Mouse (Mus musculus) limb, embryonic 15.5 days (tissue): ENCODE measurements around the gene Fv1. TPM values are rescaled to one million over a fixed set of nuclear protein-coding genes. Genes with fewer than 3 reads are reported as not detected.
"Not testable (repeated sequence)": the region's sequence is repeated elsewhere in the genome, so short reads cannot be mapped to it uniquely, and the experiment has no call there.

ENCODE experiments used
- ATAC-seq: fragments of 200-750 bp; cut with Nextera tagmentation; 2 replicates; pipeline ENCODE4 v1.8.0; 2017; ENCODE audit warnings: low read depth, moderate TSS enrichment; ENCODE audit not compliant: insufficient number of reproducible peaks, low FRiP score, low TSS enrichment
- H3K27ac ChIP-seq: fragments of 300-500 bp; sonication (generic); 2 replicates; pipeline ENCODE4 v1.5.1; 2015; ENCODE audit warnings: moderate library complexity, mild to moderate bottlenecking, inconsistent platforms
- H3K27me3 ChIP-seq: fragments of 300-500 bp; sonication (generic); 2 replicates; pipeline ENCODE4 v1.6.1; 2015; ENCODE audit warnings: inconsistent platforms
- H3K36me3 ChIP-seq: fragments of 300-500 bp; sonication (generic); 2 replicates; pipeline ENCODE4 v1.6.1; 2015; ENCODE audit warnings: inconsistent platforms
- H3K4me1 ChIP-seq: fragments of 300-500 bp; sonication (generic); 2 replicates; pipeline ENCODE4 v1.6.1; 2015; ENCODE audit warnings: inconsistent platforms
- H3K4me2 ChIP-seq: fragments of 300-500 bp; sonication (generic); 2 replicates; pipeline ENCODE4 v1.6.1; 2015; ENCODE audit warnings: mild to moderate bottlenecking, inconsistent platforms
- H3K4me3 ChIP-seq: fragments of 300-500 bp; sonication (generic); 2 replicates; pipeline ENCODE4 v1.5.1; 2015; ENCODE audit warnings: mild to moderate bottlenecking, inconsistent platforms
- H3K9ac ChIP-seq: fragments of 300-500 bp; sonication (generic); 2 replicates; pipeline ENCODE4 v1.6.1; 2015; ENCODE audit warnings: inconsistent platforms
- H3K9me3 ChIP-seq: fragments of 300-500 bp; sonication (generic); 2 replicates; pipeline ENCODE4 v1.6.1; 2016; ENCODE audit warnings: inconsistent platforms
- WGBS: fragments of 180-500 bp; shearing (Covaris S2); methylation state at CpG from one replicate; pipeline ENCODE4 v1.1.7; 2015; 5-methylcytosine and 5-hydroxymethylcytosine counted together
- polyA plus RNA-seq: library from polyadenylated mRNA; unstranded; fragments of >200 nt; fragmentation: Nextera tagmentation; extraction: Ambion mirVana; gene quantifications from 2 replicates; pipeline ENCODE4 v1.2.1, GENCODE M21; 2015

Gene Fv1
- polyA plus RNA-seq, result 8.9 and 9.4 TPM in 2 replicates

DNA sequence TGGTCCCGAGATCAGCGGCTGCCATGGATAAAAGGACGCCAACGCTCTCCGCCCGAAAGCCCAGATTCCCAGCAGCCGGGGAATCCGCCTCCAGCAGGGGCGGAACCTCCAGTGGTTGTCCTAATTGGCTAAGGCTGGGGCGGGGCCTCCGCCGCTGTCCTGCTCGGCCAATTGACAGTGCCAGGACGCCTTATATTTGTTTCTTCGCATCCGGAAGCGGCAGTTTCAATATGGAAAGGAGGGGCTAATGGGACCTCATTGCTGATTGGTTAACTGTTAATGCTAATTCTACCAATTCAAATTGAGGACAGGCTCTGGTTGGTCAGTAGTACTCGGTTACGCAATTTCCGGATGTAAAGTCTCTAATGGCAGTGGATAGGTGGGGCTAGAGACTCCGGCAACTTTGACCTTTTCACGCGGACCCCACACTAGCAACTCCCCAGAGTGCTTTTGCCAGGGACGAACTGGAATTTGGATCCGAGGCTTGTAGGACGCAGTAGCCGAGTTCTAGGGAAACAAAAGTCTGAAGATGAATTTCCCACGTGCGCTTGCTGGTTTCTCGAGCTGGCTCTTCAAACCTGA, at the start of gene Fv1, which contains the start of gene Miip:
Gene Fv1, plus strand, starts transcription at position 530 of the 582 bp plus-strand sequence.
Gene Miip, minus strand, starts transcription at position 367 of the 582 bp plus-strand sequence.
- Histone ChIP-seq H3K9ac (peak within 1 kb of the TSS; percentile 79), H3K4me2 (peak within 1 kb of the TSS; percentile 81), H3K27ac (peak within 1 kb of the TSS; percentile 88), H3K36me3 (peaks cover 38% of the 10 kb centered on the region), H3K9me3 (no peaks in the 10 kb centered on the region), H3K4me1 (peaks cover 23% of the 10 kb centered on the region), H3K27me3 (no peaks in the 10 kb centered on the region), H3K4me3 (peak within 1 kb of the TSS; percentile 83)
- under 1% methylated on average over 30 of the region's 30 CpGs for WGBS
- peak; percentile 98 for ATAC-seq

DNA sequence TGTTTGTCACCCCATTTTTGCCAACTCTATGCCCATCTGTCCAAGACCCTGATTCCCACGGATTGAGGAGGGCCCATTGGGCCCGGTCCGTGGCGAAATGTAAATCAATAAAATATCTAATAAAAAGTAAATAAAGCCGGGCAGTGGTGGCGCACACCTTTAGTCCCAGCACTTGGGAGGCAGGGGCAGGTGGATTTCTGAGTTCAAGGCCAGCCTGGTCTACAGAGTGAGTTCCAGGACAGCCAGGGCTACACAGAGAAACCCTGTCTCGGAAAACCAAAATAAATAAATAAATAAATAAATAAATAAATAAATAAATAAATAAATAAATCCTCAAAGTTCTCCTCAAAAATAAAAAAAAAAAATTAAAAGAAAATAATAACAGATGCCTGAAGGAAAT, 49.1 kb upstream of the Fv1 start:
- H3K36me3 ChIP-seq, result peaks cover 19% of the 10 kb centered on the region
- H3K9me3 ChIP-seq, result peaks cover 19% of the 10 kb centered on the region; the same call in 1 of the 2 replicates
- not testable (repeated sequence) for H3K9ac ChIP-seq, H3K4me3 ChIP-seq, ATAC-seq, H3K27me3 ChIP-seq, H3K4me2 ChIP-seq, H3K4me1 ChIP-seq, H3K27ac ChIP-seq
- WGBS, result 78% methylated on average over 7 of the region's 7 CpGs

DNA sequence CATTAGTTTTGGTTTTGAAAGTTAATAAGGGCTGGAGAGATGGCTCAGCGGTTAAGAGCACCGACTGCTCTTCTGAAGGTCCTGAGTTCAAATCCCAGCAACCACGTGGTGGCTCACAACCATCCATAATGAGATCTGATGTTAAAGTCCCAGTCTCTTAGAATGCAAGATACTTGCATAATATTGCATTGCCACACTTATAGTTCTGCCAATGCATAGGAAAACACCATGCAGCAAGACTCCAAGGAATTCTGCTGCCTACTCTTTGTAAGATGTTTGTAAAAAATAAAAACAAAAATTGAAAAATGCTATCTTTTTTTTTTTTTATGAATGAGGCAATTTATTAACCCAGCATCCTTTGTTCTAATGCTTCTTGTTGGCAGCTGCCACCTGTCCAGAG, 47.4 kb upstream of the Fv1 start:
- H3K4me1 ChIP-seq, H3K27me3 ChIP-seq, H3K4me2 ChIP-seq, H3K4me3 ChIP-seq, H3K9ac ChIP-seq, ATAC-seq, H3K27ac ChIP-seq: not testable (repeated sequence)
- 88% methylated on average over 3 of the region's 3 CpGs for WGBS
- peaks cover 35% of the 10 kb centered on the region for H3K36me3 ChIP-seq
- H3K9me3 ChIP-seq, result peaks cover 26% of the 10 kb centered on the region

DNA sequence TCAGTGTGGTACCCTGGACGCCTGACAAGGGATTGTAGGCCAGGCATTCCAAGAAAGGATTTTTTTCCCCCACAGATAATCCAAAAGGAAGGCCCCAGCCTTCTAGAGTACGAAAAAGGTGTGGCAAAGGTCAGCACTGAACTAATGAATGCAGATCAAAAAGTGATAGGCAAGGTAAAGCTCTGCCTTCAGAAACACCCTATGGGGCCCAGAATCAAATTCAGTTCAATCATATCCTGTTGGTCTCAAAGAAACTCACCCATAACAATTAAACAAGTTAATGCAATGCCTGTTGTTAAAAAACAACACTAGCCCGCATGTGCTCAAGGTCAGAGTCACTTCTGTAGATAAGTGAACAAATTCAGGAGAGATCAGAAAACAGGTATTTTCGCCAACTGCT, 44.4 kb upstream of the Fv1 start:
- no peak overlapping the region for H3K27ac ChIP-seq
- no peak overlapping the region for H3K4me3 ChIP-seq
- no peak for ATAC-seq
- peaks cover 63% of the 10 kb centered on the region for H3K36me3 ChIP-seq
- no peaks in the 10 kb centered on the region for H3K27me3 ChIP-seq
- WGBS, result 98% methylated on average over 4 of the region's 4 CpGs
- H3K9me3 ChIP-seq, result peaks cover 36% of the 10 kb centered on the region
- H3K4me1 ChIP-seq, result no peaks in the 10 kb centered on the region
- no peak overlapping the region for H3K9ac ChIP-seq
- H3K4me2 ChIP-seq, result no peak overlapping the region

- peaks cover 36% of the 10 kb centered on the region for H3K36me3 ChIP-seq
- not testable (repeated sequence) for H3K27ac ChIP-seq, H3K9ac ChIP-seq, H3K4me3 ChIP-seq, H3K27me3 ChIP-seq, H3K9me3 ChIP-seq, ATAC-seq, H3K4me1 ChIP-seq, H3K4me2 ChIP-seq
- WGBS, result 97% methylated on average over 22 of the region's 26 CpGs
These were observed 29.5 kb upstream of the Fv1 start for GRCm38 (mm10) chr4:147839282-147839681.

DNA sequence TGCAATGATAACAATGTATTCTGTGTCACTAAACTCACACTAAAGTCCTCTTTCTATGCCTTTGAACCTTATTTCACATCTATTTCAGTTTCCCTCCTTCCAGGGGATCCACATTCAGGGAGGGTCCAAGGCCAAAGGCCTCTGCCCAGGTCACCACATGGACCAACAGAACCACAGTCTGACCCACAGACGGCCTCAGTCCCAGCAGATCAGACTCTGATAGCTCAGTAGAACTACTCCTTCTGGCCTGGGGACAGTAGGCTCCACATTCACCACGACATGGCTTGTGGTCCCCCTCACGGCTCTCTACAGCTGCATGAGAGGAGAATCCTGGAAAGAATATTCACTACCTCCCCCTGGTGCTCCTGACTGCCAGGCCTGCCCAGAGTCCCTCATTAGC, 25.9 kb upstream of the Fv1 start:
- no peak overlapping the region for H3K4me2 ChIP-seq
- ATAC-seq, result no peak
- H3K9ac ChIP-seq, result no peak overlapping the region
- no peaks in the 10 kb centered on the region for H3K27me3 ChIP-seq
- WGBS, result 95% methylated on average over 3 of the region's 3 CpGs
- no peak overlapping the region for H3K4me3 ChIP-seq
- 0 out of 2 replicates have a peak, but pooled peaks cover 3% of the 10 kb centered on the region for H3K9me3 ChIP-seq
- no peak overlapping the region for H3K27ac ChIP-seq
- H3K4me1 ChIP-seq, result peaks cover 5% of the 10 kb centered on the region
- H3K36me3 ChIP-seq, result peaks cover 58% of the 10 kb centered on the region

GRCm38 (mm10) chr4:147847614-147848583, 20.9 kb upstream of the Fv1 start, which contains the start of gene Zfp933:
TSS of gene Zfp933 (minus strand) at chr4:147848366.
- Histone ChIP-seq H3K4me2 (peak within 1 kb of the TSS; percentile 58), H3K4me1 (peaks cover 10% of the 10 kb centered on the region), H3K27me3 (no peaks in the 10 kb centered on the region), H3K36me3 (peaks cover 35% of the 10 kb centered on the region), H3K9me3 (0 out of 2 replicates have a peak, but pooled peaks cover 3% of the 10 kb centered on the region), H3K9ac (peak within 1 kb of the TSS; percentile 61), H3K27ac (no peak within 1 kb of the TSS), H3K4me3 (peak within 1 kb of the TSS; percentile 79)
- ATAC-seq, result peak; percentile 79
- WGBS, result 3% methylated on average over 23 of the region's 23 CpGs

- Histone ChIP-seq H3K9ac (peak overlapping the region; percentile 36; the same call in 1 of the 2 replicates), H3K27me3 (no peaks in the 10 kb centered on the region), H3K9me3 (no peaks in the 10 kb centered on the region), H3K36me3 (peaks cover 28% of the 10 kb centered on the region), H3K4me3 (peak overlapping the region; percentile 79), H3K4me1 (peaks cover 10% of the 10 kb centered on the region), H3K27ac (no peak overlapping the region), H3K4me2 (peak overlapping the region; percentile 58)
- peak; percentile 41; the same call in 1 of the 2 replicates for ATAC-seq
- WGBS, result 5% methylated on average over 4 of the region's 4 CpGs
These were observed 20.2 kb upstream of the Fv1 start for GRCm38 (mm10) chr4:147848584-147848991.

DNA sequence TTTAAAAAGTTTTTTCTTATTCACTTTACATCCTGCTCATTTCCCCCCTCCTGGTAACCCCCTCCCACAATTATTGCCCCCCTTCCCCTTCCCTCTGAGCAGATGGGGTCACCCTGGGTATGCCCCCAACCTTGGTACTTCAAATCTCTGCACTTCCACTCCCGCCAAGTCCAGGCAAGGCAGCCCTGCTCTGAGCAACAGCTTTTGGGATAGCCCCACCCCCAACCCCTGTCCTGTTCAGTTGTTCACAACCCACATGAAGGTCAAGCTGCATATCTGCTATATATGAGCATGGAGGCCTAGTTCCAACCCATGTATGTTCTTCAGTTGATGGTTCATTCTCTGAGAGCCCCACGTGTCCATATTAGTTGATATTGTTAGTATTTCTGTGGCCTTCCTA, 18.0 kb upstream of the Fv1 start:
- H3K27ac ChIP-seq, result no peak overlapping the region
- H3K9ac ChIP-seq, result no peak overlapping the region
- no peaks in the 10 kb centered on the region for H3K27me3 ChIP-seq
- H3K4me2 ChIP-seq, result no peak overlapping the region
- ATAC-seq, result no peak
- H3K9me3 ChIP-seq, result no peaks in the 10 kb centered on the region
- H3K4me3 ChIP-seq, result no peak overlapping the region
- H3K4me1 ChIP-seq, result peaks cover 10% of the 10 kb centered on the region
- H3K36me3 ChIP-seq, result peaks cover 6% of the 10 kb centered on the region; the same call in 1 of the 2 replicates
- WGBS, result 75% methylated on average over 2 of the region's 2 CpGs

DNA sequence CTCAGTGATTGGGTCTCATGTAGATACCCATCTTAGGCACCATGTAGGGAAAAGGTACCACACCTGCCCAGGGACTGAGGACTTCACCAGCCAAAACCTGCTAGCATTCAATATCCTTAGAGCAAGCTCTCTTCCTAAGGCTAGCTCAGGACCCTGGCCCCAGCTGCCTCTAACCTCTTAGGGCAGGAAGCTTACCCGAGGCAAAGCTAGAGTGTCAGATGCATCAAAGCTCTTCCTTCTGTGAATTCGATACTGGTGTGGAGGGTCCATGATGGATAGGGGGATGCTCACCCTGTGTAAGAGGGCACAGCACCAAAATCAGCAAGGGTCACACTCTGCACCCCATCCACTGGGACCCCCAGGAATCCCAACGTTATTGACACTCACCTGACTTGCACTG, 6.7 kb upstream of the Fv1 start:
- no peak overlapping the region for H3K27ac ChIP-seq
- H3K4me3 ChIP-seq, result no peak overlapping the region
- H3K9ac ChIP-seq, result no peak overlapping the region
- no peak for ATAC-seq
- peaks cover 52% of the 10 kb centered on the region for H3K36me3 ChIP-seq
- H3K4me1 ChIP-seq, result peaks cover 2% of the 10 kb centered on the region
- 86% methylated on average over 3 of the region's 3 CpGs for WGBS
- no peak overlapping the region for H3K4me2 ChIP-seq
- H3K9me3 ChIP-seq, result no peaks in the 10 kb centered on the region
- no peaks in the 10 kb centered on the region for H3K27me3 ChIP-seq

- H3K4me3 ChIP-seq, result no peak overlapping the region
- H3K9me3 ChIP-seq, result no peaks in the 10 kb centered on the region
- H3K27ac ChIP-seq, result no peak overlapping the region
- peaks cover 23% of the 10 kb centered on the region for H3K4me1 ChIP-seq
- no peak overlapping the region for H3K4me2 ChIP-seq
- 88% methylated on average over 6 of the region's 6 CpGs for WGBS
- H3K9ac ChIP-seq, result no peak overlapping the region
- no peaks in the 10 kb centered on the region for H3K27me3 ChIP-seq
- H3K36me3 ChIP-seq, result peaks cover 46% of the 10 kb centered on the region
- no peak for ATAC-seq
These were observed 3.1 kb upstream of the Fv1 start for GRCm38 (mm10) chr4:147865651-147866050.

GRCm38 (mm10) chr4:147866056-147866455, 2.7 kb upstream of the Fv1 start:
- Histone ChIP-seq H3K9me3 (no peaks in the 10 kb centered on the region), H3K4me3 (no peak overlapping the region), H3K4me1 (peaks cover 23% of the 10 kb centered on the region), H3K27me3 (no peaks in the 10 kb centered on the region), H3K4me2 (no peak overlapping the region), H3K27ac (no peak overlapping the region), H3K9ac (no peak overlapping the region), H3K36me3 (peaks cover 43% of the 10 kb centered on the region)
- no peak for ATAC-seq
- WGBS, result 95% methylated on average over 9 of the region's 9 CpGs
